Mouse (Mus musculus): ENCODE measurements around the gene Ints1. TPM values are rescaled to one million over a fixed set of nuclear protein-coding genes. Genes with fewer than 3 reads are reported as not detected.

Ints1 gene
- polyA plus RNA-seq, 1 experiment from 2014 or later, result 28.9 TPM

DNA sequence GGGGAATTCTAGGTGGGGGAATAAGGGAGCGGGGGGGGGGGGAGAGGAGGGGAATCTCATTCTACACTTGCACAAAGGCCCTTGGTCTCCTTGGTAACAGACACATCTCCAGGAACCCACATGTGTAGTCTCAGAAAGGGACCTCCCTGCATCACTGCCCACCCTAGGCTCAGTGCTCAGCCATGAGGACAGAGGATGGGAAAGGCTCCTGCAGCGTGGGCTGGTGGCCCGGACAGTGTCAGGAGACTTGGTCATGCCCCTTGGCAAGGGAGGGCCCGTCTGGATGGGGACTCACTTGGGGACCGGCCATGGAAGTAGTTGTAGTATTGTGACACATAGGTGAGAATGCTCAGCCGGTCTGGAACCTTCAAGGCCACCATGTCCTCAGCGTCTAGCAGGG, 56.5 kb downstream of the Ints1 start:
- DNase-seq (ENCODE audit: low spot score), result no peak

DNA sequence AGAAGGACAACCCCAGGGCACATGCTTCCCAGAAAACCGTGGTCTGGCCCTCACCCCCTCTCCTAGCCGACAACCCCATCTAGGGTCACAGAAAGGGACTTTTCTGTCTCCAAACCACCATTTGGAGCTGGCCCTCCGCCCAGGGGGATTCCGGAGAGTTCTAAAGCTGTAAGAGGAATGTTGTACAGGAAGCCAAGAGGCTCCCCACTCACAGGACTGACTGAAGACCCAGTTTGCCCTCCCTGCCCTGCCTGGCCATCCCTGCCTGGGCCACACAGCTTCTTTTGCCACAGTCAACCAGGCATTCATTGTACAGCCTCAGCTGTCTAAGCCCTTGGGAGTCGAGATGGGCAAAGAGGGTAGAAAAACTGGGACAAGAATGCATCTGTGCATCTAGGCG, 56.9 kb downstream of the Ints1 start:
- DNase-seq (ENCODE audit: low spot score), result no peak

DNA sequence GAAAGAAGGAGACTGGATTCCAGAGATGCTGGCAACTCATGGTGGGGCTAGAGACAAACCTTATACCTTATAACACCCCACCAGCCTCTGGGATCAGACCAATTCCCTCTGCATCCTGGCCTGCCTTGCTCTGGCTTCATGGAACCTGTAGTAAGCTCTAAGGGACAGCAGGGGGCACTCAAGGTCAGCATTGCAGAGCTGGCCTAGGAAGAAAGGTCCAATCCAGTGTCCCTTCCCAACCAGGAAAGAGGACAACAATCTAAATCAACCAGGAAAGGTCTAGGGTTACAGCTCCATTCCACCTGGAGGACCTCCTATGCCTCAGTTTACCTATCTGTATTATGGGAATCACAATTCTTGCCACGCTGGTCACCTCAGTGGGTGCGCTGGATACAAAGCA, 57.8 kb downstream of the Ints1 start:
- peak; percentile 34 for DNase-seq (ENCODE audit: low spot score)

- DNase-seq (ENCODE audit: low spot score), result no peak
These were observed 69.0 kb downstream of the Ints1 start for GRCm38 (mm10) chr5:139706496-139706895.

DNA sequence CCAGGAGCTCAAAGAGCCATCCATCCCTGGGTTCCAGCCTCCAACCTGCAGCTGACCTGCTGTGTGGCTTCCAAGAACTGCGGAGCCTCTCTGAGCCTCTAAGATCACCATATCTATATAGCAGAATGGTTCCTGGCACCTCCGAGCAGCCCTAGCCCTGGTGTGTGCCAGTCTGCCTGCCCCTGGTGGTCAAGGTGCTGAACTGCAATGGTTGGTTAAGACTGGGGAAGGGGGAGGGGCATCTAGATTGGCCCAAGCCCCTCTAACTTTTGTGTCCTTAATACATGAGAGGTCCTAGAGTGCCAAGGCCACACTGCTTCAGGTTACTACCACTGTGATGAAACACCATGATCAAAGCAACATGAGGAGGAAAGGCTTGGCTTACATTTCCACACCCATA, 72.6 kb downstream of the Ints1 start:
- peak; percentile 61 for DNase-seq (ENCODE audit: low spot score)

DNA sequence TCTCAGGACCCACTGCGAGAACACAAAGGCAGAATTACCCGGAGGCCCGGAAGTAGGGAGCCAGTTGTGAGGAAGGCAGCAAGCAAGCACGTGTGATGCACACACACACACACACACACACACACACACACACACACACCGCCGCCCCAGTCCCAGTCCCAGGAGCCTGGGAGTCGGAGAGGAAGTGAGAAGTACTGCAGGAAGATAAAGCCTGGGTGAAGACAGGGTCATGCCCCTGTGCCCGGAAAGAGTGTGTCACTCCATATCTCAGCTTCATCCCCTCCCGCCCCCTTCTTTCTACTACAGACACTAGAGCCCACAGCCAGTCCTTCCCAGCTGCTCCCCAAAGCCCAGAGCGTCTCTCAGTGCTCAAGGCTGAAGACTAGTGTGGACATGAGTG, 73.2 kb downstream of the Ints1 start:
- DNase-seq (ENCODE audit: low spot score), result no peak

Small RNA genes within 50 kb of the gene (microRNA-seq; reads per million reads assigned to microRNA genes)
- not detected for gene Mir7037 (ENCODE audit: borderline number of aligned reads)

Other genes starting within 250 kb of the Ints1 start
- 0.06 and 0.17 TPM in 2 replicates for gene Uncx, start 232.2 kb downstream of the Ints1 start, polyA plus RNA-seq (2015; fragmentation: Nextera tagmentation; extraction: Ambion mirVana)
- gene Micall2, start 39.3 kb downstream of the Ints1 start, polyA plus RNA-seq (2015; fragmentation: Nextera tagmentation; extraction: Ambion mirVana), result 3.7 and 4.7 TPM in 2 replicates
- gene Mafk, start 15.8 kb upstream of the Ints1 start, polyA plus RNA-seq (2015; fragmentation: Nextera tagmentation; extraction: Ambion mirVana), result 39.4 and 40.8 TPM in 2 replicates
- gene Tmem184a, start 44.2 kb upstream of the Ints1 start, polyA plus RNA-seq (2015; fragmentation: Nextera tagmentation; extraction: Ambion mirVana), result 1.6 and 2.0 TPM in 2 replicates
- gene Gm26938, start 50.7 kb upstream of the Ints1 start, polyA plus RNA-seq (2015; fragmentation: Nextera tagmentation; extraction: Ambion mirVana), result not detected in 2 replicates
- 91.9 and 93.8 TPM in 2 replicates for gene Psmg3, start 51.2 kb upstream of the Ints1 start, polyA plus RNA-seq (2015; fragmentation: Nextera tagmentation; extraction: Ambion mirVana)
- gene Elfn1, start 132.3 kb upstream of the Ints1 start, polyA plus RNA-seq (2015; fragmentation: Nextera tagmentation; extraction: Ambion mirVana), result 0.21 and 0.35 TPM in 2 replicates

All from thymus, postnatal 0 days (tissue).